Mouse (Mus musculus) ES-E14 (cell line): ENCODE results near the gene Ddx50.

Experiments used
- CHD2 ChIP-seq: IDR thresholded peaks from 2 replicates; pipeline ENCODE4 v1.6.1; 2014; ENCODE audit warnings: mild to moderate bottlenecking, low read depth, low read length, inconsistent platforms
- ZC3H11A ChIP-seq: IDR thresholded peaks from 2 replicates; pipeline ENCODE4 v1.6.1; 2012; ENCODE audit warnings: low read depth, mild to moderate bottlenecking, inconsistent platforms, low read length, borderline replicate concordance
- ZNF384 ChIP-seq: IDR thresholded peaks from 2 replicates; pipeline ENCODE4 v1.6.1; 2012; ENCODE audit warnings: low read depth, low read length, inconsistent platforms

DNA sequence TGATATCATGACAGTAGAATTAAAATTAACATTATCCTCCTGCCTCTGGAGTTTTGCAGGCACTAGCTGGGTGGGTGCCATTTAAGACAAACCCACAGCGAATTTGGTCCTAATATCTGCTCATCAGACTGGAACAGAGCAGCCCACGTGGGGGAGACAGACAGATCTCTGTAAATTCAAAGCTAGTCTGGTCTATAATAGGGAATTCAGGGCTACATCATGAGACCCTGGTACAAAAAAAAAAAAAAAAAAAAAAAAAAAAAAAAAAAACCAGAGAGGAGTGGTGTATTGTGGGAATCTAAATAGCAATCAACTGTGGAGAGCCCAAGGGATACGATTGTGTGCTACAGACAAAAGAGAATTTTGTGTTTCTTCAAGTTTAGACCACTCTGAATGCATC, 41.2 kb upstream of the Ddx50 start:
- TF ChIP-seq ZC3H11A (no peak), CHD2 (no peak), ZNF384 (peak; percentile 93)
